Mouse (Mus musculus): ENCODE measurements around the gene Wfdc15a. TPM values are rescaled to one million over a fixed set of nuclear protein-coding genes. Genes with fewer than 3 reads are reported as not detected.

The Wfdc15a gene
- total RNA-seq, 2 experiments from 2014 or later = not detected

GRCm38 (mm10) chr2:164180770-164181169, 19.2 kb downstream of the Wfdc15a start:
- no peak for DNase-seq
- intact Hi-C loops (cut with DNase I) = loop anchor here (2.0 kb wide), 1 partner anchor 44 kb away; no protein-coding TSS in a partner anchor

DNA sequence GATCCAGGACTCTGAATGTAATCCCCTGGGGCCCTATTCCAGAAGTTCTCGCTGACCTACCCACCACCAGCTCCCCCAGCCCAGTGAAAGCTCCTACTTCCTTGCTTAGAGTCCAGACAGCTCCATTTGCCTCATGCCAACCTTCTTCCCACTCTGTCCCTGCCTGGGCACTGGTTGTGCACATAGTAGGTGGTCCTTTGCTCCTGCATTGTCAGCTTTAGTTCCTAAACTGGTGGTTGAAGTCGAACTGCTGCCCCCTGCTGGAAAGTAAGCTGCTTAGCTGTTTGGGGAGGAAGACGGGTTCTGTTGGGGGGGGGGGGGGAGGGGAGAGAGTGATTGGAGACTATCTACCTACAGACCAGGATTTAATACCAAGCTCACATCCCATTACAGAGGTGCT, 19.8 kb downstream of the Wfdc15a start:
- DNase-seq = no peak
- intact Hi-C loops (cut with DNase I) = loop anchor here (2.0 kb wide), 1 partner anchor 43 kb away; no protein-coding TSS in a partner anchor

DNA sequence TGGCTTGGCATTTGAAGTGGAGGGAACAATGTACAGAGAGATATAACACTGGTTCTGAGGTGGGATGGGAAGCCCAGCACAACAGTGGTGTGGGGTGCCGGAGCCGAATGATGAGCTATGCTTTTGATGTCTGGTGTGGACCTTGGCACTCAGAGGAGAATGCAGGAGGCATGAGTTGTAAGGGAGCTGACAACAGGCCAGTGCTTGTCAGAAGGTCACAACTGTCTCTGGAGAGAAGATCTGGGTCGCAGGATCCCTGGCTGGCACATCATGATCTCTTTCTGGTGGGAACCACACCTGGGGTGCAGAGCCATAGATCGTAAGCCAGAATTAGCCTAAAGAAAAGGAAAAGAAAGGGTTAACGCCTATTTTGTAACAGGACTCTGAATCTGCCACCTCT, 22.1 kb downstream of the Wfdc15a start:
- no peak for DNase-seq
- intact Hi-C loops (cut with DNase I) = no loop called here

DNA sequence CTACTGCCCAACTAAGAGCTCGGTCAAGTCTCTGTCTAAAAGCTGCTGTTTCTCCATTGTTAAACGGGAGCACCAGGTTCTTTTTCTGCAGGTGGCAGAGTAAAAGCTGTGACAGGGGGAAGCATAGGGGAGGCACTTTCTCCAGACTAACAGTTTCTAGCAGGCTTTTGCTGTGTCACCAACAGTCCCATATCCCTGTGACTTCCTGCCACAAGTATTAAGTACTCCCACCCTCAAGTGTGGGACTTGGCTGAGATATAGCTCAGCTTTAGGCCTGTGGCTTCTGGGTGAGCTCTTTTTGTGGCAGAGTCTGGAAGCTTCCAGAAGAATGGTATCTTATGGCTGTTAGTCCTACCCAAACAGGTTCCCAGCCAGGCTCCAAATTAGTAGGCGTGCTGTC, 24.1 kb downstream of the Wfdc15a start:
- intact Hi-C loops (cut with DNase I) = no loop called here
- no peak for DNase-seq

- intact Hi-C loops (cut with DNase I) = no loop called here
- DNase-seq = no peak
Measured at GRCm38 (mm10) chr2:164174649-164175395, 25.1 kb downstream of the Wfdc15a start.

GRCm38 (mm10) chr2:164173394-164173793, 26.5 kb downstream of the Wfdc15a start:
- intact Hi-C loops (cut with DNase I) = no loop called here
- no peak for DNase-seq

GRCm38 (mm10) chr2:164170902-164171301, 29.0 kb downstream of the Wfdc15a start, which contains the start of gene Kcns1:
Gene Kcns1 (minus strand): TSS chr2:164171113.
- intact Hi-C loops (cut with DNase I) = no loop called here
- DNase-seq = no peak

DNA sequence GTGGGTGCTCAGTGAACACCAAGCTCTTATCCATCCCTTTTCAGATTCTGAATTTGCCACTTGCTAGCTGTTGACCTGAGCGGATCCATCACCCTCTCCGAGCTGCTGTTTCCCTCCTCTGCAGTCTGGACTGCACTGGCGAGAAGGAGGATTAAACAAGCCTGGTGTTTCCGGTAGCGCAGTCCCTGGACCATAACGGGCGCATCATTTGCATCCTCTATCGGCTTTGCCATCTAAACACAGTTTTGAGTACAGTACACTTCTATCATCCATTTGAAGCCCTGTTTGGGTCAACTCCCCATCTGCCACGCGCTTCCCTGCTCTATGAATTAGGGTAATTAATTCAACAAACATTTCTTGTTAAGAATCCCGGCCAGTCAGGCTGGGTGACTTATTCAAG, 29.6 kb downstream of the Wfdc15a start:
- intact Hi-C loops (cut with DNase I) = no loop called here
- DNase-seq = no peak

DNA sequence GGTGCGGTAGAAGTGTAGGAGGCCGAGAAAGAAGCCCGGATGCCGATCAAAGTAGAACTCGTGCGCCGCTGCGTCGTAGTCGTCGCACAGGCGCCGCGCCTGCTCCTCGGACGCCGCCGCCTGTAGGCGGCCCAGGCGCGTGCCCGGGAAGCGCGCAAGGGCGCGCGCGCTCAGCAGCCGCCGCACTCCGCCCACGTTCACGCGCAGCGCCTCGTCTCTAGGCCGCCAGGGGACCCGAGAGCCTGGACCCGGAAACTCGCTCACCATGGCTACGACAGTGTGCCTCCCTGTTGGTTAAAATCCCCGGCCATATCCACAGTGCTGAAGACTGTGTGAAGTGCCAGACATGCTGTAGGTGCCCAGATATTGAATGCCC, 31.4 kb downstream of the Wfdc15a start:
- intact Hi-C loops (cut with DNase I) = no loop called here
- DNase-seq = no peak

DNA sequence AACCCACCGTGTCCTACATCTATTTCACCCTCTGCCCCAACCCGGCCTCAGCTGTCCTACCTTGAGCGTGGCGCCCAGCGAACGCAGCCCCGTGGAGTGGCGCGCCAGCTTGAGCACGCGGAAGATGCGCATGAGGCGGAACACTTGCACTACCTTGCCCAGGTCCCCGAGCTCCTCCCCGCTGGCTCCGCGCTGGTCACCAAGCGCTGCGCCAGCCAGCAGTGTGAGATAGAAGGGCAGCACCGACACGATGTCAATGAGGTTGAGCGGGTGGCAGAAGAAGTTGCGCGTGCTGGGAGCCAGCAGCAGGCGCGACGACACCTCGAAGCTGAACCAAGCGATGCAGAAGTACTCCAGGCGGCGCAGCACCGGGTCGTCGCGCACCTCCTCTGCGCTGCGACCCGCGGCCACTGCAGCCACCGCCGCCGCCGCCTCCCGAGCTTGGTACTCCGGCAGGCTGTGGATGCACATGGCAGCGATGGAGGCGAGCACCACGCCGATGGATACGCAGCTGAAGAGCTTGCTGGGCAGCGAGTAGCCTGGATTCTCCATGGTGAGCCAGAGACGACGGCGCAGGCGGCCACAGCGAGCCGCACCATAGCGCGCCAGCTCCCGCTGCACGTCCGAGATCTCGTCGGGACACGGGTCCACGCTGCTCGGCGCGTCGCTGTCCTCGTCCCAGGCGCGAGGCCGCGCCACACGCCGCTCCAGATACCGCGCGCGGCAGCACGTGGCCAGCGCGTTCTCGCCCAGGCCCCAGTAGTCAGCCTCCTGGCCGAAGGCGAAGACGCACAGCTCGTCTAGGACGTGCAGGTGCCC, 32.0 kb downstream of the Wfdc15a start:
- DNase-seq = no peak
- intact Hi-C loops (cut with DNase I) = no loop called here

GRCm38 (mm10) chr2:164164941-164165340, 35.0 kb downstream of the Wfdc15a start:
- DNase-seq = no peak
- intact Hi-C loops (cut with DNase I) = no loop called here

GRCm38 (mm10) chr2:164161515-164162055, 38.3 kb downstream of the Wfdc15a start:
- DNase-seq = no peak
- intact Hi-C loops (cut with DNase I) = no loop called here

DNA sequence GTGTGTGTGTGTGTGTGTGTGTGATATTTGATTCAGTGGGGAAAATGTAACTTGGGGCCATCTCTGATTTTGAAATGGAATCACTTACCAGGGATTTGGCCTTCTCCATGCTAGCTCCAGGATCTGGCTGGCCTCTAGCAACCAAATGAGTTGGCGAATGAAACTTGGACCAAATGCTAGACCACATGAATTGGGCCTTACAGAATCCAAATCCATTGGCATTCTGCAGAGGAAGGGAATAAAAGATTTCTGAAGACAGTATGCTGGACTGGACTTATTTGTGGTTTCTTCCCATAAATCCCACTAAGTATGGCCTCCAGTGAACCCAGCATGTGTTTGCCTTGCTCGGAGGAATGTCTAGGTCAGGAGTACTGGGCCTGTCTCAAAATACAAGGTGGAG, 41.1 kb downstream of the Wfdc15a start:
- no peak for DNase-seq
- intact Hi-C loops (cut with DNase I) = no loop called here

DNA sequence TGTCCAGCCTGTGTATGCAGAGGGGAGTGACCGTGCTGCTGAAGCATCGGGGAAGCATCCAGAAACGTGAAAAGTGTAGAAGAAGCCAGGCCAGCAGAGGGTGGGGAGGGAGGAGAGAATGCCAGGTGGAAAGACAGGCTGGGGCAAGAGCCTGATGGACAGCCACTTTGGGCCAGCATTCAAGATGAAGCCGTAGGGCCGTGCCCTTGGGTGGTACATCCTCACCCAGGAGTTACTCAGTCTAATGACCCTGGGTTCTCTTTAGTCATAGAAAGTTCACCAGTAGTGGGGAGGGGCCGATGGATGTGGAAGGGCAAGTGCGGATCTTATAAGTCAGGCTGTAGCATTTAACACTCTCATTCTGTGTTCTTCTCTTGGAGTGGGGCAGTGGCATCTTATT, 43.8 kb downstream of the Wfdc15a start:
- intact Hi-C loops (cut with DNase I) = no loop called here
- no peak for DNase-seq

DNA sequence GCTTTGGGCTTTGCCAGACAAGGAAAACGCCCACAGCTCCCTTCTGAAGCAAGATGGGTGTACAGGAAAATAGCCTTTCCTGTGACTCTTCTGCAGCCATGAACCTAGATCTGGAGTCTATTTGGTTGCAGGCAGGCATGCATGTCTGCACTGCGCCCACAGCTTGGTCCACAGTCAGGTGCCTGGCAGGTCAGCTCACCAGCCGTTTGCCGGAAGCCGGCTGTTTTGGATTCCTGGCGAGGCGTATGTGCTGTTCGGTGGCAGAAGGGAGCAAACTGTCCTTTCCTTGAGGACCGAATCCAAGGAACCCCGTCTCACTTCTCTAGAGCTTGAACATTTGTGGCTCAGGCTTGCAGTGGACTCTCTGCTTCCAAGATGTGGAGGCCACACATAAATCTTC, 45.9 kb downstream of the Wfdc15a start:
- intact Hi-C loops (cut with DNase I) = no loop called here
- DNase-seq = no peak

- no peak for DNase-seq
- intact Hi-C loops (cut with DNase I) = no loop called here
Measured at GRCm38 (mm10) chr2:164152341-164152740, 47.6 kb downstream of the Wfdc15a start.

DNA sequence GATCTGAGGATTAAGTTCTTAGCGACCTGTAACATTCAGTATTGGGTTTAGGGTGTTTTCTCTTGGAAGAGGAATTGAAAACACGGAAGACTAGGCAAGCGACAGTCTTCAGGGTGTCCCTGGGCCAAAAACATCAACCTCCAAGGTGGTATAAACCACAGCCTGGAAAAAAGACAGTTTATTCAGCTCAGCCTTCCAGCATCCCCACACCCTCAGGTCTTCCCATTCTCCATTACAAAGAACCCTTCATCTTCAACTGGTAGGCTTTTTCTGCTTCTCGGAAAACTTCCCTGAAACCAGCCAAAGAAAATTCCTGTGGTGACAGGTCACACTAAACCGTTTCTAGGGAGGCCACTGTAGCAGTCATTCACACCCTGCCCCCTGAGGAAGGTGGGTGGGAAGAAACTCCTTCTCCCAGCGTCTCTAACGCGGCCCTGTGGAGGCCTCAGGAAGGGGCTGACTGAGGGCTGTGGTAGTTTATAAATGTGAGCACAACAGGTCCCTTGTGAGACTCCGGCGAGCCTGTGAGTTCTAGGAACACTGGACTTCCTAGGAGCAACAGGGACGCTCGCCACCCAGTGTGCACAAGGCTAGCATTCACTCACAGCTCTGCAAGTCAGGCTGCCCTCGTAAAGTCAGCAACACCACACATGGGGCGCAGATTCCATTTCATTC, 49.7 kb downstream of the Wfdc15a start:
- intact Hi-C loops (cut with DNase I) = no loop called here
- DNase-seq = no peak

Measured in gastrocnemius, postnatal 36 days (tissue).